Mouse (Mus musculus) stomach, embryonic 15.5 days (tissue): ENCODE results near the gene Fgf2. TPM values are rescaled to one million over a fixed set of nuclear protein-coding genes. Genes with fewer than 3 reads are reported as not detected.

Experiments
- ATAC-seq: fragments of 200-750 bp; cut with Nextera tagmentation; 2 replicates; pipeline ENCODE4 v1.8.0; 2017; ENCODE audit warnings: low read depth, moderate number of reproducible peaks, moderate TSS enrichment; ENCODE audit not compliant: insufficient read depth, low FRiP score
- H3K27ac ChIP-seq: fragments of 300-500 bp; sonication (generic); 2 replicates; pipeline ENCODE4 v1.5.1; 2015; ENCODE audit warnings: mild to moderate bottlenecking, inconsistent platforms
- H3K27me3 ChIP-seq: fragments of 300-500 bp; sonication (generic); replicated peaks from 2 replicates; pipeline ENCODE4 v1.6.1; 2015; ENCODE audit warnings: inconsistent platforms
- H3K36me3 ChIP-seq: fragments of 300-500 bp; sonication (generic); 2 replicates; pipeline ENCODE4 v1.6.1; 2015; ENCODE audit warnings: inconsistent platforms
- H3K4me1 ChIP-seq: fragments of 300-500 bp; sonication (generic); 2 replicates; pipeline ENCODE4 v1.6.1; 2015; ENCODE audit warnings: inconsistent platforms
- H3K4me2 ChIP-seq: fragments of 300-500 bp; sonication (generic); 2 replicates; pipeline ENCODE4 v1.6.1; 2015; ENCODE audit warnings: mild to moderate bottlenecking, inconsistent platforms
- H3K4me3 ChIP-seq: fragments of 300-500 bp; sonication (generic); replicated peaks from 2 replicates; pipeline ENCODE4 v1.5.1; 2015; ENCODE audit warnings: inconsistent platforms
- H3K9ac ChIP-seq: fragments of 300-500 bp; sonication (generic); 2 replicates; pipeline ENCODE4 v1.6.1; 2015; ENCODE audit warnings: inconsistent platforms
- H3K9me3 ChIP-seq: fragments of 300-500 bp; sonication (generic); 2 replicates; pipeline ENCODE4 v1.6.1; 2016; ENCODE audit warnings: inconsistent platforms
- WGBS: fragments of 180-500 bp; shearing (Covaris S2); methylation state at CpG from one replicate; pipeline ENCODE4 v1.1.7; 2015; 5-methylcytosine and 5-hydroxymethylcytosine counted together
- polyA plus RNA-seq: library from polyadenylated mRNA; unstranded; fragments of >200 nt; fragmentation: Nextera tagmentation; extraction: Ambion mirVana; gene quantifications from 2 replicates; pipeline ENCODE4 v1.2.1, GENCODE M21; 2015

The Fgf2 gene
- 2.0 and 2.1 TPM in 2 replicates for polyA plus RNA-seq

DNA sequence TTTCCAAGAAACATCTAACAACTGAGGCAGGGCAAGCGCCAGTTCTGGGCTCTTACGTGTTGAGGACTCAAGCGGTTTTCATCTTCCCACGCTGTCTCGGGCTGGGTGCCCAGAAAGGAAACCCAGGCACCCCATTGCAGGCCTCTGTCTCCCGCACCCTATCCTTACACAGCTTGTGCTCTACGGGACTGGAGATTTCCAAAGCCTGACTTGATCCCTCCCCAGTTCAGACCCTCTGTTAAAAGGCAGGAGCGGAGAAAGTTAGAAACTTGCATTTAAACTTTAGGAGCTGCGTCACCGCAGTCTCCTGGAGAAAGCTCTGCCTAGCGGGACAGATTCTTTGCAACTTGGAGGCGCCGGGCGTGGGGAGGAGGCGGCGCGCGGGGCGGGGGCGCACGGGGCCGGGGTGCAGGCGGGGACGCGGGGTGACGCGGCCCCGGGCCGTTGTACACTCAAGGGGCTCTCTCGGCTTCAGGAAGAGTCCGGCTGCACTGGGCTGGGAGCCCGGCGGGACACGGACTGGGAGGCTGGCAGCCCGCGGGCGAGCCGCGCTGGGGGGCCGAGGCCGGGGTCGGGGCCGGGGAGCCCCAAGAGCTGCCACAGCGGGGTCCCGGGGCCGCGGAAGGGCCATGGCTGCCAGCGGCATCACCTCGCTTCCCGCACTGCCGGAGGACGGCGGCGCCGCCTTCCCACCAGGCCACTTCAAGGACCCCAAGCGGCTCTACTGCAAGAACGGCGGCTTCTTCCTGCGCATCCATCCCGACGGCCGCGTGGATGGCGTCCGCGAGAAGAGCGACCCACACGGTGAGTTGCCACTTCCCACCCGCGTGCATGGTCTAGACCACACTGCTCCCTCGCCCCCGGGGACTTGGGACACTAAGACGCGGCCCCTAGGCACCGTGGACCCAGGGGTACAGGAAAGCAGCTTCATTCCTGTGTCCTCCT, at the start of gene Fgf2:
Gene Fgf2 (plus strand): TSS at position 126 of the 945 bp plus-strand sequence.
- H3K27me3 ChIP-seq = peaks cover 22% of the 10 kb centered on the region
- H3K27ac ChIP-seq = no peak within 1 kb of the TSS
- peaks cover 7% of the 10 kb centered on the region; the same call in 1 of the 2 replicates for H3K4me1 ChIP-seq
- H3K4me2 ChIP-seq = peak within 1 kb of the TSS; percentile 95
- H3K4me3 ChIP-seq = peak within 1 kb of the TSS; percentile 68
- H3K9ac ChIP-seq = peak within 1 kb of the TSS; percentile 71
- under 1% methylated on average over 74 of the region's 75 CpGs for WGBS
- H3K36me3 ChIP-seq = no peaks in the 10 kb centered on the region
- ATAC-seq = peak; percentile 66; the same call in 1 of the 2 replicates
- no peaks in the 10 kb centered on the region for H3K9me3 ChIP-seq

DNA sequence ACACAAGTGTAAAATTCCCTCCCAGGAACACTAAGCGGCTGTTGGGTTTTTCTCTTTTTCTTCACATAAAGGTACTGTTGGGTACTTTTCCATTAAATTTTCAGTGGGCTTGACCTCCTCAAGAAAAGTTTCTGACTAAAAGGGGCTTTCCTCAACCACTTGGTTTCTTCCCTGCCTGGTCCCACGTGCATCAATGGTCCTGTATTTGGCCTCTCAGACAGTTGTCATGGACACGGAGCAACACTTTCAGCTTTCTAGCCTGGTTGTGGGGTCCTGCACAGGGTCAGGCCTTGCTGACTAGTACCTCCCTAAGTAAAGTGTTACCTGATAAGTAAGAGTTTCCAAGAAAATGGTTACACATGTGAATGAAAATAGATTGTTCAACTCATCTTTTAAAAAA, 48.7 kb upstream of the Fgf2 start:
- no peaks in the 10 kb centered on the region for H3K9me3 ChIP-seq
- 73% methylated on average over 3 of the region's 3 CpGs for whole genome bisulfite sequencing
- H3K27ac ChIP-seq = no peak overlapping the region
- no peaks in the 10 kb centered on the region for H3K36me3 ChIP-seq
- no peaks in the 10 kb centered on the region for H3K27me3 ChIP-seq
- no peak for ATAC-seq
- no peak overlapping the region for H3K9ac ChIP-seq
- H3K4me2 ChIP-seq = no peak overlapping the region
- H3K4me1 ChIP-seq = no peaks in the 10 kb centered on the region
- H3K4me3 ChIP-seq = no peak overlapping the region

DNA sequence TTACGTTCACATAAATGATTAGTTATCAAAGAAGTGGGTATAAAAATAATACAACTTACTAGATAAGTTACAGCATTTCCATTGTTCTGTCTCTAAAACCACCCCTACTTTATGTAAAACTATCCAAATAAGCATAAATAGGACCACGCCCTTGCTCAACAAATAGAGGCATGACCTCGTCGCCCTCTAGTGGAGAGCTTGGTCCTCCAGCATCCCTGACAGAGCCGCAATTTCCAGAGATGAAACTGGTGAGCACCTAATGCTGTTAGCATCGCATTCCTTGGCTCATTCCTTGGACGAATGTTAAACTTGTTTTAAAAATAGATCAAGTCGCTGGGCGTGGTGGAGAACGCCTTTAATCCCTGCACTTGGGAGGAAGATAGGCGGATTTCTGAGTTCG, 45.5 kb upstream of the Fgf2 start:
- Histone ChIP-seq H3K4me2 (no peak overlapping the region), H3K27ac (no peak overlapping the region), H3K4me1 (no peaks in the 10 kb centered on the region), H3K9ac (no peak overlapping the region), H3K9me3 (no peaks in the 10 kb centered on the region), H3K27me3 (no peaks in the 10 kb centered on the region), H3K4me3 (no peak overlapping the region), H3K36me3 (no peaks in the 10 kb centered on the region)
- no peak for ATAC-seq
- WGBS = 37% methylated on average over 12 of the region's 12 CpGs

DNA sequence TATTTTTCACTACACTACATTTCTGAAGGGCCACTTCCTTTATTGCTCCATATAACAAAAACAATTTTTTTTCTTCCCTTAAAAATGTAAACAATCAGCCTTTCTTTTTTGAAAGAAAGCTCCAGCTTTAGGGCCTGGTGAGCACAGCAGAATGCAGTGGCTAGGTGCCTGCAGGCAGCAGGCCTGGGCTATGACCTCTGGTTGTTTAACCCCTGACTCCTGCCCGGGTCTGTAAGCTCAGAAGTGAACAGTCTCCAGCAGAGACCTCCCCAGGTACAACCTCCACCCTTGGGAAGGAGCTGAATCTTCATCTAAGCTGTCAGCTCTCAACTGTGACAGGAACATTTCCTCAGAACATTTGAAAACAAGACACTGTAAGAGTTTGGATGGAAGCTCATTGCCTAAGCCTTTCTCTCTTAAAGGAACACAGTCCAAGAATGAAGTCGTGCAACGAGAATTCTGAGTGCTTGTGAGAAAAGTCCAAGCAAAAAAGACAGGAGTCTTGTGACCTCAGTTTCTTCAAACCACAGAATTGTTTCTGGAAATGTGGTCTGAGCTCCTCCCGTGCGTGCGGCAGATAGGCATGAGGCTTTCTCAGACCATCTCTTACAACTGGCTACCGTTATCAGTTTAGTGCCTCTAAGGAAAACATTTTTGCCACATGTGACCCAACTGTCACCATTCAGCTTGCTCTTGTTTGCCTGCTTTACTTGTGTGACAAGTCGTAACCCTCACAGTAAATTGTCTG, 44.6 kb upstream of the Fgf2 start:
- WGBS = 64% methylated on average over 8 of the region's 8 CpGs

DNA sequence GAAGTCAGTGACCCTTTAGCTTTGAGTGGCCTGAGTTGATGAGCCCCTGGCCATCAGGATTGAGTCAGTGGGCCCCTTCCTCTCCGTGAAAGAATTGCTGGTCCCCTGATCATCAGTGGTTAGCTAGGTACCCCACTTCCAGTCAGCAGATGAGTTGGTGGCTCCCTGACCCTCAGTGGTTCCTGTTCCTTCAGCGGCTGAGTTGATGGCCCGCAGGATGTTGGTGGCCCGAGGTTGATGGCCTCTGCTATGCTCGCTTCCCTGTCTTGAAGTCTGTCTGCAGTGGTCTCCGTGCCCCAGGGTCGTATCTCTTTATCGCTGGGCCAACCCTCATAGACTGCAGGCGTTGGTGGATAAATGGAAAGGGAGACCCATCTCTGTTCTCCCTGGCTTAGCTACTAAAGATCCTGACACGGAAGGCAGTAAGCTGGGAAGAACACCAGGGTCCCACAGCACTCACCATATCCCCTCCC, 36.2 kb upstream of the Fgf2 start:
- no peaks in the 10 kb centered on the region for H3K36me3 ChIP-seq
- H3K9ac ChIP-seq = peak overlapping the region; percentile 31; the same call in 1 of the 2 replicates
- peak overlapping the region; percentile 87 for H3K4me3 ChIP-seq
- H3K27ac ChIP-seq = no peak overlapping the region
- peak overlapping the region; percentile 76 for H3K4me2 ChIP-seq
- peaks cover 8% of the 10 kb centered on the region for H3K4me1 ChIP-seq
- H3K9me3 ChIP-seq = no peaks in the 10 kb centered on the region
- H3K27me3 ChIP-seq = no peaks in the 10 kb centered on the region
- no peak for ATAC-seq
- WGBS = 1% methylated on average over 10 of the region's 10 CpGs

More for the DNA sequence above, 44.6 kb upstream of the Fgf2 start:
- Histone ChIP-seq H3K4me2 (no peak overlapping the region), H3K4me3 (no peak overlapping the region), H3K9me3 (no peaks in the 10 kb centered on the region), H3K9ac (no peak overlapping the region), H3K27ac (no peak overlapping the region), H3K27me3 (no peaks in the 10 kb centered on the region), H3K4me1 (no peaks in the 10 kb centered on the region), H3K36me3 (no peaks in the 10 kb centered on the region)
- no peak for ATAC-seq

DNA sequence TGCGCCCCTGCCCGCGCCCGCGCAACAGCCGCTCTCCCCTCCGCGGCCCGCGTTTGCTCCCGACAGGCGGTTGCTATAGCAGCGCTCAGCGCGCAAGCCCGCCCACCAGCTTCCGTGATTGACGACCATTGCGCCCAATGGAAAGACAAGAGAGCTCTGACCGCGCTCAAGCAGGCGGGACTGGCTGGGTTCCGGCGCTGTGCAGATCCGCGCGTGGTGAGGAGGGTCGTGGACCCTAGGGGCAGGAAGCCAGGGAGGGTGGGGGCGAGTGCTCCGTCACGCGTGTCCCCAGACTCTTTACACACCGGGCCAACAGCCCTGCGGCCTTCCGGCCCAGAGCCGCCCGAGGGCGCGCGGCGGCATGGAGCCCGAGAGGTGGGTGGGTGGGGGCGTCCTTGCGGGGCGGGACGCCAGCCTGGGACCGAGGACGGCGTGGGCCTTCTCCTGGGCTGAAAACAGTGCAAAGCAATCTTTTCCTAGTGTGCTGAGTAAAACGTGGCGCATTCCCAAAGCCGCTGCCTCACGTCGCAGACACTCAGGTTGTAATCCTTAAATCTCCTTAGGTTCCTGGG, 35.7 kb upstream of the Fgf2 start, which contains the start of the genes Bbs12 and Cetn4:
Gene Bbs12 (plus strand): TSS at position 185 of the 572 bp plus-strand sequence.
Gene Cetn4 (minus strand): TSS at position 339 of the 572 bp plus-strand sequence.
- Histone ChIP-seq H3K4me3 (peak within 1 kb of the TSS; percentile 87), H3K9me3 (no peaks in the 10 kb centered on the region), H3K36me3 (no peaks in the 10 kb centered on the region), H3K27me3 (no peaks in the 10 kb centered on the region), H3K27ac (peak within 1 kb of the TSS; percentile 78), H3K4me2 (peak within 1 kb of the TSS; percentile 76), H3K9ac (peak within 1 kb of the TSS; percentile 78), H3K4me1 (peaks cover 8% of the 10 kb centered on the region)
- WGBS = under 1% methylated on average over 54 of the region's 54 CpGs
- peak; percentile 99 for ATAC-seq

DNA sequence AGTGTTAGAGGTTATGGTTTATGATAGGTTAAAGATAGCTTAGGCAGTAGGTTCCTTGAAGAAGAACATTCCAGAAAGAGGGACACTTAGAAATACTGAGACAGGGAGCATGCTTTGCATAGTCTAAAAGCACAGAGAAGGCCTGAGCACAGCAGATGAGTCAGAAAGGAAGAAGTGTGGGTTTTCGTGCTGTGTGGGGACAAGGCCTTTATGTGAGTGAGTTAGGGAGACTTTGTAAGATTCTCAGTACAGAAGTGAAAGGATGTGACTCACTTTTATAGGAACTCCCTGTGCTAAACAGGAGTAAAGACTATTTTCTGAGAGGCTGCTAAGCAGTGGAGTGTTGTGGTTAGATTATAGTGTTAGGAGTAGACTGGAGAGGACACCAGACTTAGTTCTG, 34.8 kb upstream of the Fgf2 start:
- no peaks in the 10 kb centered on the region for H3K36me3 ChIP-seq
- ATAC-seq = no peak
- WGBS = 38% methylated on average over 1 of the region's 1 CpGs

DNA sequence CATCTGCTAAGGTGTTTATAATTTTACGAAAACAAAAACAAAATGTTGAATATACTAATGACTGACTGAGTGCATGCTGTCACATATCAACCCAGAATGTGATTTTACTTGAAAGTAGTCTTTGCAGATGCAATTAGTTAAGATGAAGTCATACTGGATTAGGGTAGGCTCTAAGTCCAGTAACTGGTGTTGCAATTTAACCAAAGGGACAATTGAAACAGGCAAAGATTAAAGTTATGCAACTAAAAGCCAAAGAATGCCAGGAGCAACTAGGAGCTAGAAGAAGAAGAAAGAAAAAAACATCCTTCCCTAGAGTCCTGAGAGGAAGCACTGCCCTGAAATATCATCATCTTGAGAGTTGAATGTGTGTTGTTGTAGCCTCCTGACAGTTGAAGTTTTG, 31.9 kb upstream of the Fgf2 start:
- 89% methylated on average over 1 of the region's 1 CpGs for WGBS
- H3K27me3 ChIP-seq = no peaks in the 10 kb centered on the region
- no peak overlapping the region for H3K27ac ChIP-seq
- H3K4me3 ChIP-seq = no peak overlapping the region
- peaks cover 2% of the 10 kb centered on the region; the same call in 1 of the 2 replicates for H3K36me3 ChIP-seq
- no peaks in the 10 kb centered on the region for H3K9me3 ChIP-seq
- peaks cover 8% of the 10 kb centered on the region for H3K4me1 ChIP-seq
- no peak for ATAC-seq
- no peak overlapping the region for H3K9ac ChIP-seq
- no peak overlapping the region for H3K4me2 ChIP-seq

More for the DNA sequence above, 34.8 kb upstream of the Fgf2 start:
- H3K4me1 ChIP-seq = peaks cover 8% of the 10 kb centered on the region
- no peak overlapping the region for H3K9ac ChIP-seq
- peak overlapping the region; percentile 76 for H3K4me2 ChIP-seq
- no peaks in the 10 kb centered on the region for H3K27me3 ChIP-seq
- peak overlapping the region; percentile 33 for H3K27ac ChIP-seq
- no peaks in the 10 kb centered on the region for H3K9me3 ChIP-seq
- peak overlapping the region; percentile 87; the same call in 1 of the 2 replicates for H3K4me3 ChIP-seq

DNA sequence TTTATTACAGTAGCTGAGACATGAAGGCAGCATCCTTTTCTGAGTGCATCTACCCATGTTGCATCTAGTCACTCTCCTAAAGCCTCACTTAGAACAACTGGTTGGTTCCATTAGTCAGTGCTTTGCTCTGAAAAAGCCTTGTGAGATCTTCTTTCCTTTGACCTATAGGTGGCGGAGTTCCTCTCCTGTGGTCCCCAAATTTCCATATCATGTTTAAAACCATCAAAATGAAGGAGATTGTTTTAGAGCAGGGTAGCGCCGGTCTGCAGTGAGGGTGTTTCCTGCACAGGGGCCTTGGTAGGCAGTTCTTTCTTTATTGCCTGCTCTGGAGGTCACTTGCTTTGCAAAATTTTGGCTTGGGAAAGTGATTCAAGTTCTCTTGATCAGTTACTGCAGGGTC, 23.8 kb upstream of the Fgf2 start:
- ATAC-seq = no peak
- H3K27ac ChIP-seq = no peak overlapping the region
- H3K9me3 ChIP-seq = no peaks in the 10 kb centered on the region
- H3K27me3 ChIP-seq = no peaks in the 10 kb centered on the region
- no peaks in the 10 kb centered on the region for H3K4me1 ChIP-seq
- no peak overlapping the region for H3K4me2 ChIP-seq
- peaks cover 2% of the 10 kb centered on the region; the same call in 1 of the 2 replicates for H3K36me3 ChIP-seq
- WGBS = 40% methylated on average over 3 of the region's 3 CpGs
- H3K9ac ChIP-seq = no peak overlapping the region
- H3K4me3 ChIP-seq = no peak overlapping the region

DNA sequence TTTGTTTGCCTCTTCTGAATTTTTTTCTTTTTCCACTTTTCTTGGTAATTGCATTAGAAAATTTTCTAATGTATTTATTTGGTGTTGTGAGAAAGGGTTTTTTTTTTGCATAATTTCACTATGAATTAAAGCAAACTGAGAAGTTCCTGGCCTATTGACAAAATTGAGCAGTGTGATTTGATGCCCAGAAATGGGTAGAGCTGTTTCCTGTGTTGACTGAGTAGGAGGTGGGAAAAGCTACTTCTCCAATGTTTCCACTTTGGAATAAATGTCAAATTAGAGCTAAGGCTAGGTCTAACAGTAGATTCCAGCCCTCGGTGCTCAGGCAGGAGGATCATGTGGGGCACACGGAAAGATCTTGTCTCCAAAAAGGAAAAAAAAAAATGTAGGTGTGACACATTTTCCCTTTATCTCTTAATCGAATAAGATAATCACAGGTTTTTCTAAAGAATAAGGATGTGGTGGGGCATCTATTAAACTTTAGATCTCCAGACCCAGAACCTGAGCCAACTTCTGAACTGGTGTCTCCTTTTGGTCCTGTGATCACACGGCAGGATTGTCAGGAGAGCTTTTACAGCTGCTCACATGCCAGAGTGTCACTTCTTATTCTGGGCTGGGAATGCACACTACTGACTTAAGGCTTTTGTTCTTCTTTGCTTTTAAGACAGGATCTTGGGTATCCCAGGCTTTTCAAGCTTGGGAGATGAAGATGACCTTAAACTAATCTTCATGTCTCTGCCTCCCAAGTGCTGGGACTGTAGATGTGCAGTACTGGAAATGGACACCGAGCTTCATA, 22.6 kb upstream of the Fgf2 start:
- no peak overlapping the region for H3K27ac ChIP-seq
- H3K9ac ChIP-seq = no peak overlapping the region
- H3K27me3 ChIP-seq = no peaks in the 10 kb centered on the region
- H3K9me3 ChIP-seq = no peaks in the 10 kb centered on the region
- 77% methylated on average over 5 of the region's 5 CpGs for WGBS
- H3K36me3 ChIP-seq = no peaks in the 10 kb centered on the region; the same call in 1 of the 2 replicates
- no peak overlapping the region for H3K4me3 ChIP-seq
- no peak for ATAC-seq
- no peak overlapping the region for H3K4me2 ChIP-seq
- H3K4me1 ChIP-seq = no peaks in the 10 kb centered on the region

DNA sequence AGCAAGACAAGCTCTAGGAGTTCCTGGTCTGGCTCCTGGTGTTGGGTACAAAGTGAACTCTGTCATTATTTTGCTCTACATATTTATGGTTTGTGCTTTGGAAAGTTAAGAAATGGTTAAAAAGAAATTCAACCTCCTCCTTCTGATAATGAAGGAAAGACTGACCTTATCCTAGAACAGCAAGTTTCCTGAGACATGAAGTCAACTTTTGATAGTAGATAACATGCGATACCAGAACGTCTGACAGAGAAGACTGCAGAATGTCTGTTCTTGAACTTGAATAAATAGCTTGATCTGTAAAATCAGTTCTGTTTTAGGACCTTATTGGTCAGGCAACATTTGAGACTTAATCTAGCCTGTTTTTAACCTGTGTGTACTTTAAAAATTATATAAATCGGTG, 21.5 kb upstream of the Fgf2 start:
- H3K9me3 ChIP-seq = no peaks in the 10 kb centered on the region
- H3K4me2 ChIP-seq = no peak overlapping the region
- H3K36me3 ChIP-seq = no peaks in the 10 kb centered on the region
- WGBS = 79% methylated on average over 3 of the region's 3 CpGs
- no peak overlapping the region for H3K4me3 ChIP-seq
- ATAC-seq = no peak
- H3K27ac ChIP-seq = no peak overlapping the region
- H3K9ac ChIP-seq = no peak overlapping the region
- H3K4me1 ChIP-seq = no peaks in the 10 kb centered on the region
- no peaks in the 10 kb centered on the region for H3K27me3 ChIP-seq
